Mouse (Mus musculus): Measurements from ENCODE around the gene Fgfr2. TPM values are rescaled to one million over a fixed set of nuclear protein-coding genes. Genes with fewer than 3 reads are reported as not detected.
A peak's percentile ranks its signal among the peaks of the same experiment; 100 is the strongest.

The Fgfr2 gene
- polyA plus RNA-seq, 1 experiment = 114 TPM

DNA sequence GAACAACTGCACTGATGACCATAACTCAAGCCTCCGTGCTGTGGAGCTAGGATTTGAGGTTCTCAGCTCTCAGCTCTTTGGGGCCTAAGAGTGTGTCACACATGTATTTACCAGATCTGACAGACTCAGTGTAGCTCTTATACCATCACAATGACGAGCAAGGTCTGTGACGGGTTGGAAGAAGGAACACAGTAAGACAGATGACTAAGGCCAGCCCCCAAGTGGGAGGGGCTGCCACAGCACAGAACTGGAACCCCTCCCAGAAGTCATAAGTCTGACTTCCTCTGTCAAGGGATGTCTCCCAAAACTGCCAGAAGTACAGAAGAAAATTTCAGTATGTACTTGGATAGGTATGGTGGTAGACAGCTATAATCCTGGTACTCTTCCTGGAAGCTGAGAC is 319.2 kb downstream of the Fgfr2 start:
- Histone ChIP-seq H3K4me3 (replicated peaks; ENCODE audit: extremely low read depth, low read depth, low read length) (no peak overlapping the region), H3K4me1 (ENCODE audit: control insufficient read depth, insufficient read depth, low read length) (peaks cover 78% of the 10 kb centered on the region)
- TF ChIP-seq POLR2A (IDR thresholded peaks at IDR 0.05; ENCODE audit: borderline replicate concordance, extremely low read depth, low read depth, low read length) = no peak
- TF ChIP-seq CTCF (IDR thresholded peaks at IDR 0.05; ENCODE audit: insufficient read depth, low read length) = no peak
- 31% methylated on average over 3 of the region's 3 CpGs for WGBS
- peak; percentile 14 for DNase-seq

- TF ChIP-seq POLR2A (IDR thresholded peaks at IDR 0.05; ENCODE audit: borderline replicate concordance, extremely low read depth, low read depth, low read length) = no peak
- TF ChIP-seq CTCF (IDR thresholded peaks at IDR 0.05; ENCODE audit: insufficient read depth, low read length) = no peak
- DNase-seq = peak; percentile 16
- 66% methylated on average over 2 of the region's 2 CpGs for WGBS
- Histone ChIP-seq H3K4me1 (ENCODE audit: control insufficient read depth, insufficient read depth, low read length) (peaks cover 79% of the 10 kb centered on the region), H3K4me3 (replicated peaks; ENCODE audit: extremely low read depth, low read depth, low read length) (no peak overlapping the region)
Measured at GRCm38 (mm10) chr7:132803336-132803735, 319.8 kb downstream of the Fgfr2 start.

GRCm38 (mm10) chr7:132802691-132803090 is 320.5 kb downstream of the Fgfr2 start:
- Histone ChIP-seq H3K4me3 (replicated peaks; ENCODE audit: extremely low read depth, low read depth, low read length) (no peak overlapping the region), H3K4me1 (ENCODE audit: control insufficient read depth, insufficient read depth, low read length) (peaks cover 76% of the 10 kb centered on the region)
- DNase-seq = peak; percentile 45
- WGBS = 62% methylated on average over 11 of the region's 11 CpGs
- TF ChIP-seq POLR2A (IDR thresholded peaks at IDR 0.05; ENCODE audit: borderline replicate concordance, extremely low read depth, low read depth, low read length) (no peak), CTCF (IDR thresholded peaks at IDR 0.05; ENCODE audit: insufficient read depth, low read length) (no peak)

- peak; percentile 18 for DNase-seq
- TF ChIP-seq CTCF (IDR thresholded peaks at IDR 0.05; ENCODE audit: insufficient read depth, low read length) (peak; percentile 7; the same call in 1 of the 2 replicates), POLR2A (IDR thresholded peaks at IDR 0.05; ENCODE audit: borderline replicate concordance, extremely low read depth, low read depth, low read length) (no peak)
Measured at GRCm38 (mm10) chr7:132802066-132802465, 321.1 kb downstream of the Fgfr2 start.

GRCm38 (mm10) chr7:132801509-132801908 is 321.6 kb downstream of the Fgfr2 start:
- no peak overlapping the region for H3K4me3 ChIP-seq (replicated peaks; ENCODE audit: extremely low read depth, low read depth, low read length)

More at GRCm38 (mm10) chr7:132802066-132802465, 321.1 kb downstream of the Fgfr2 start:
- Histone ChIP-seq H3K4me1 (ENCODE audit: control insufficient read depth, insufficient read depth, low read length) (peaks cover 70% of the 10 kb centered on the region), H3K4me3 (replicated peaks; ENCODE audit: extremely low read depth, low read depth, low read length) (no peak overlapping the region)
- 52% methylated on average over 2 of the region's 2 CpGs for WGBS

GRCm38 (mm10) chr7:132800868-132801267 is 322.3 kb downstream of the Fgfr2 start:
- Histone ChIP-seq H3K4me3 (replicated peaks; ENCODE audit: extremely low read depth, low read depth, low read length) (no peak overlapping the region), H3K4me1 (ENCODE audit: control insufficient read depth, insufficient read depth, low read length) (peaks cover 59% of the 10 kb centered on the region)
- TF ChIP-seq CTCF (IDR thresholded peaks at IDR 0.05; ENCODE audit: insufficient read depth, low read length) (no peak), POLR2A (IDR thresholded peaks at IDR 0.05; ENCODE audit: borderline replicate concordance, extremely low read depth, low read depth, low read length) (no peak)
- peak; percentile 26 for DNase-seq
- WGBS = 61% methylated on average over 10 of the region's 10 CpGs

More at GRCm38 (mm10) chr7:132801509-132801908, 321.6 kb downstream of the Fgfr2 start:
- 56% methylated on average over 5 of the region's 5 CpGs for WGBS
- TF ChIP-seq CTCF (IDR thresholded peaks at IDR 0.05; ENCODE audit: insufficient read depth, low read length) (no peak), POLR2A (IDR thresholded peaks at IDR 0.05; ENCODE audit: borderline replicate concordance, extremely low read depth, low read depth, low read length) (no peak)
- peaks cover 64% of the 10 kb centered on the region for H3K4me1 ChIP-seq (ENCODE audit: control insufficient read depth, insufficient read depth, low read length)
- DNase-seq = peak; percentile 23

- TF ChIP-seq POLR2A (IDR thresholded peaks at IDR 0.05; ENCODE audit: borderline replicate concordance, extremely low read depth, low read depth, low read length) (no peak), CTCF (IDR thresholded peaks at IDR 0.05; ENCODE audit: insufficient read depth, low read length) (no peak)
- WGBS = 73% methylated on average over 5 of the region's 5 CpGs
- H3K4me3 ChIP-seq (replicated peaks; ENCODE audit: extremely low read depth, low read depth, low read length) = no peak overlapping the region
- DNase-seq = peak; percentile 7
- peaks cover 50% of the 10 kb centered on the region for H3K4me1 ChIP-seq (ENCODE audit: control insufficient read depth, insufficient read depth, low read length)
Measured at GRCm38 (mm10) chr7:132799119-132800016, 323.8 kb downstream of the Fgfr2 start.

GRCm38 (mm10) chr7:132795141-132795540 is 328.0 kb downstream of the Fgfr2 start:
- TF ChIP-seq POLR2A (IDR thresholded peaks at IDR 0.05; ENCODE audit: borderline replicate concordance, extremely low read depth, low read depth, low read length) = no peak
- no peak for DNase-seq
- peaks cover 34% of the 10 kb centered on the region for H3K4me1 ChIP-seq (ENCODE audit: control insufficient read depth, insufficient read depth, low read length)
- no peak overlapping the region for H3K4me3 ChIP-seq (replicated peaks; ENCODE audit: extremely low read depth, low read depth, low read length)
- WGBS = 79% methylated on average over 5 of the region's 5 CpGs

DNA sequence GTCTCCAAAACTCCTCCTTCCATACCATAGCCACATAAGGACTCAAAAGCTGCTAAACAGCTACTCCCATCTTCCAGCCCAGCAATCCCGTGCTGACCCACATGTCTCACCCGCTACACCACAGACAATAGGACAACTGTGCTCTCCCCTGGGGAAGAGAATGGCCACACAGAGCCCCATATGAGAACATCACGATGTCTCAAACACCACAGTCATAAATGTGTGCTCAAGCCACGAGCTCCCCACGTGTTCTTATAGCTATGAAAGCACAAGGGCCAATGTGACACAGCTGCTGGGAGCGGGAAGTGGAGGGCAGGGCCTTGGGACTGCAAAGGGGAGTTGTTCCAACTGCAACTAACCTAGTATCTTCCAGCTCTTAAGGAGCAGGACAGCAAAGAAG is 329.7 kb downstream of the Fgfr2 start:
- TF ChIP-seq CTCF (IDR thresholded peaks at IDR 0.05; ENCODE audit: insufficient read depth, low read length) (no peak), POLR2A (IDR thresholded peaks at IDR 0.05; ENCODE audit: borderline replicate concordance, extremely low read depth, low read depth, low read length) (no peak)
- H3K4me1 ChIP-seq (ENCODE audit: control insufficient read depth, insufficient read depth, low read length) = peaks cover 18% of the 10 kb centered on the region
- WGBS = 41% methylated on average over 6 of the region's 6 CpGs
- no peak overlapping the region for H3K4me3 ChIP-seq (replicated peaks; ENCODE audit: extremely low read depth, low read depth, low read length)
- no peak for DNase-seq
